Mouse (Mus musculus) bone marrow, adult 2 months (tissue): Measurements from ENCODE around the gene Cdiptos.

Experiments
- CTCF ChIP-seq: fragments of 200-500 bp; IDR thresholded peaks from 2 replicates; pipeline ENCODE4 v1.5.1; 2011; ENCODE audit warnings: low read length, control low read depth; ENCODE audit not compliant: control insufficient read depth, insufficient read depth
- POLR2A ChIP-seq: fragments of 200-500 bp; IDR thresholded peaks from 2 replicates; pipeline ENCODE4 v1.6.1; 2011; ENCODE audit warnings: low read depth, mild to moderate bottlenecking, control low read depth, low read length, borderline replicate concordance; ENCODE audit not compliant: control insufficient read depth

DNA sequence TGATC, 40.4 kb upstream of the Cdiptos start, which contains the start of gene Pagr1b:
- TF ChIP-seq CTCF (no peak), POLR2A (no peak)
